In the genomic region with DNA sequence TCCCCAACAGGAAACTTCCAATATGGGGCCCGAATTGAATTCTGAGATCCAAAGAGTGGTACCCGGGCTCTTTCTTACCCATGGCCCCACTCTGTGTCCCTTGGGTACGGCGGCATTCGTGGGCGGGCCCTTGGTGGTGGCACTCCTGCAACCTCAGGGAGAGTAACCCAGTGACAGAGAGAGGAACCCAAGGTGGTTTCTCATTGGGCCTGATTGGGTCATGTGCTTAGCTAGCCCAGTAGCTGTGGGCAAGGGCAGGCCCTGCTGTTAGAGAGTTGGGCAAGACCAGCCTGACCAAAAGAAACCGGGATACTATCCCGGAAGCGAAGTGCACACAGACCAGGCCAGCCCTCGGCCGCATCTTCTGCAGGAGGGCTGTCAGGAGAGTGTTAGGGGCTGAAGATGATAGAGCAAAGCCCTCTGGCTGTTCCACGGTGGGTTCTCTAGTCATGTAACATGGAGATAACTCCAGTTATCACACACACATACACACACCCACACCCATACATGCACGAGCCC, we compare ENCODE assay signal across 8 mouse cellular contexts. TPM values are rescaled to one million over a fixed set of nuclear protein-coding genes. Genes with fewer than 3 reads are reported as not detected.
DNase-seq lines count a peak whose midpoint lies in the region; ATAC-seq and TF ChIP-seq lines count a peak whose summit lies in the region.

No protein-coding gene starts in this region.

- WGBS in spleen, adult 2 months = 4% methylated on average over 13 of the region's 13 CpGs

- TF ChIP-seq CTCF in spleen, adult 2 months (IDR thresholded peaks at IDR 0.05; ENCODE audit: extremely low read depth, insufficient read depth, insufficient read length, insufficient replicate concordance) = no peak

- intact Hi-C loops in heart, postnatal 14 days (cut with DNase I) = no loop called here

- no peak overlapping the region for H3K27ac ChIP-seq in spleen, adult 2 months (ENCODE audit: insufficient read depth, low read length)

- peaks cover 13% of the 10 kb centered on the region for H3K27me3 ChIP-seq in megakaryocyte, embryonic 14.5 days (replicated peaks)
- H3K27me3 ChIP-seq in spleen, adult 2 months (ENCODE audit: control insufficient read depth, insufficient read depth, low read length) = no peaks in the 10 kb centered on the region

- no peaks in the 10 kb centered on the region for H3K9me3 ChIP-seq in megakaryocyte, embryonic 14.5 days

- TF ChIP-seq POLR2A in spleen, adult 2 months (IDR thresholded peaks at IDR 0.05; ENCODE audit: low read depth, low read length) = no peak

- peak; percentile 94 for ATAC-seq in erythroid progenitor cell, adult 5-6 weeks (replicated peaks; ENCODE audit: low FRiP score, poor library complexity, severe bottlenecking)

- H3K4me3 ChIP-seq in megakaryocyte, embryonic 14.5 days (replicated peaks) = peak overlapping the region; percentile 81
- peak overlapping the region; percentile 47; the same call in 1 of the 2 replicates for H3K4me3 ChIP-seq in spleen, adult 2 months (ENCODE audit: extremely low read depth, insufficient read depth, insufficient read length)

- DNase-seq in B cell, adult 2 months = peak; percentile 73 to 76
- DNase-seq in adrenal gland, adult (ENCODE audit: inconsistent age in 2 of 2, low spot score in 1 of 2) = peak; percentile 88 to 95
- peak; percentile 57 to 69 for DNase-seq in heart, postnatal 14 days
- DNase-seq in kidney, postnatal 36 days = peak; percentile 85 to 88
- DNase-seq in spleen, adult 2 months (ENCODE audit: low read depth in 1 of 2, low spot score in 2 of 2) = peak; percentile 26 to 67
- no peak for DNase-seq in cerebellum, postnatal 14 days

- peaks cover 33% of the 10 kb centered on the region for H3K4me1 ChIP-seq in megakaryocyte, embryonic 14.5 days
- no peaks in the 10 kb centered on the region; the same call in 1 of the 2 replicates for H3K4me1 ChIP-seq in spleen, adult 2 months (ENCODE audit: control insufficient read depth, insufficient read depth, insufficient read length)

- H3K36me3 ChIP-seq in megakaryocyte, embryonic 14.5 days (replicated peaks; ENCODE audit: low read length) = peaks cover 26% of the 10 kb centered on the region
- no peaks in the 10 kb centered on the region for H3K36me3 ChIP-seq in spleen, adult 2 months (ENCODE audit: control insufficient read depth, insufficient read depth, low read length)

RNA-seq across cellular contexts. Expression of gene Adnp, which starts 36.7 kb away (rescaled TPM):
- total RNA-seq in erythroid progenitor cell, adult 5-6 weeks (2015; ENCODE audit: low replicate concordance) = 18.0 and 38.1 TPM in 2 replicates
- 0.53 and 17.5 TPM in 2 replicates for total RNA-seq in erythroid progenitor cell, adult 5-6 weeks (2017; ENCODE audit: low replicate concordance)
- 10 to 100 TPM; 39.6 to 41.7 TPM for total RNA-seq in heart, postnatal 14 days (2021)
- 9.5 and 14.3 TPM in 2 replicates for polyA plus RNA-seq in megakaryocyte, embryonic 14.5 days (2012; ENCODE audit: insufficient read depth, low replicate concordance)
- polyA plus RNA-seq in spleen, adult 2 months (2012; rRNA removed) = 15.7 and 15.8 TPM in 2 replicates

RNA-seq across cellular contexts. Expression of gene Gm20716, which starts 59.9 kb away (rescaled TPM):
- 9.7 and 14.3 TPM in 2 replicates for total RNA-seq in erythroid progenitor cell, adult 5-6 weeks (2015; ENCODE audit: low replicate concordance)
- 23.0 and 28.4 TPM in 2 replicates for total RNA-seq in erythroid progenitor cell, adult 5-6 weeks (2017; ENCODE audit: low replicate concordance)
- total RNA-seq in heart, postnatal 14 days (2021) = 10 to 100 TPM; 16.9 to 19.3 TPM
- polyA plus RNA-seq in megakaryocyte, embryonic 14.5 days (2012; ENCODE audit: insufficient read depth, low replicate concordance) = not detected in 2 replicates
- polyA plus RNA-seq in spleen, adult 2 months (2012; rRNA removed) = 1.1 TPM in 1 of 2 replicates, not detected in the other

Comparison
In these comparisons a context has a peak if more than half of its experiments do, and no peak if none do; other contexts are left out.
1. DNase-seq: peak in B cell, adult 2 months (2 of 2), adrenal gland, adult (2 of 2), heart, postnatal 14 days (2 of 2), kidney, postnatal 36 days (2 of 2) and spleen, adult 2 months (2 of 2); none in cerebellum, postnatal 14 days (0 of 2).